Mouse (Mus musculus): ENCODE measurements around the gene Snx7.

DNA sequence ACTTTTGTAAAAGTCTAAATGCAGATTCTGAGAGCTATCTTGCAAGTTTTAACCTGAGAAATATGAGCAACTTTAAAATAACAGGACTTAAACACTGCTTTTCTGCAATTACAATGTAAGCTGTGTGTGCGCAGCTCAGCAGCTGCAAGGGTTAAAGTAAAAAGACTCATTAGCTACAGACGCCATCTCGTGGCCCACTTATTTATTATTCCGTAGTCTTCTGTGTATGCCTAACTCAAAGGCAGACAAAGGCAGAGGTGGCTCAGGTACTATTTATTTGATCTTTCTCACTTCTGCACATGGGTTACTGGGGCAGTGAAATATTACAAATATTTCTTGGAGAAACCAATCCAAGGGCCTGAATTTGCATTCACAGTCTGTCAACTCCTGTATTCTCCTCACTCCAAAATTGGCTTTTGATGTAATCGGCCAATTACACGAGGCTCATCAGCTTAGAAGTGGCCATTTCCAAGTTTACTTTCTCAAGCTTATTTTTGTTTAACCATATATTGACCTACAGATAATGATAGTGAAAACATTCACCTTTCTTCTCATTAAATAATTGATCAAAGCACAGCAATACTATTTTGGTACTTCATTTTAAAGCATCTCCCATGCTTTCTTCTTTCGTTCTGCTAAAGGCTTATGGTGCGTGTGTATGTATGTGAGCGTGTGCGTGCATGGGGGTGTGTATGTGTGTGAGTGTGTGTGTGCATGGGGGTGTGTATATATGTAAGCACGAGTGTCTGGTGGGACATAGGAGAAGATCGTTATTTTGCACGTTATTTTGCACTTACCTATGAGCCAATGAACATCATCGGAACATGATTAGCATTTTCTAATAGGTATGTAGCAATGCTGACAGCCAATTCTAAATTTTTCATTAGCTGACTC lies 79.7 kb downstream of the Snx7 start:
- no peak for TF ChIP-seq POLR2A (IDR thresholded peaks at IDR 0.05; ENCODE audit: insufficient read depth, low read depth, low read length)
- no peak for TF ChIP-seq CTCF (IDR thresholded peaks at IDR 0.05; ENCODE audit: insufficient read depth, low read depth, low read length)

All from olfactory bulb, adult 2 months (tissue).